Mouse (Mus musculus) MEL (cell line): ENCODE measurements around the gene Klk1b3. TPM values are rescaled to one million over a fixed set of nuclear protein-coding genes. Genes with fewer than 3 reads are reported as not detected.

ENCODE experiments used
- DNase-seq: peaks from one replicate; pipeline ENCODE4 v3.0.0; 2011; ENCODE audit warnings: low read depth, low spot score
- H3K27ac ChIP-seq: 2 replicates; pipeline ENCODE4 v1.5.1; 2012; ENCODE audit warnings: low read depth, mild to moderate bottlenecking, control low read depth, low read length, moderate library complexity; ENCODE audit not compliant: control insufficient read depth
- H3K27me3 ChIP-seq, 2 experiments: fragments of 150-350 bp in 1 of 2; sonication (generic) in 1 of 2; 2 replicates each; pipeline ENCODE4 v1.6.1; 2012; ENCODE audit warnings: low read length in 2 of 2, mild to moderate bottlenecking in 2 of 2, improper control_type of control experiment in 1 of 2, moderate library complexity in 1 of 2; ENCODE audit not compliant: insufficient read depth in 2 of 2, control insufficient read depth in 1 of 2
- H3K36me3 ChIP-seq, 2 experiments: 2 replicates each; pipeline ENCODE4 v1.6.1; 2012 to 2014; ENCODE audit warnings: low read length in 2 of 2, improper control_type of control experiment in 1 of 2, inconsistent platforms in 1 of 2, mild to moderate bottlenecking in 1 of 2; ENCODE audit not compliant: insufficient read depth in 2 of 2, control insufficient read depth in 1 of 2
- H3K4me1 ChIP-seq, 2 experiments: fragments of 150-350 bp in 1 of 2; sonication (generic) in 1 of 2; 2 replicates each; pipeline ENCODE4 v1.6.1; 2012; ENCODE audit warnings: low read length in 2 of 2, improper control_type of control experiment in 1 of 2, mild to moderate bottlenecking in 1 of 2; ENCODE audit not compliant: insufficient read depth in 2 of 2, control insufficient read depth in 1 of 2
- H3K4me3 ChIP-seq, 2 experiments: fragments of 150-350 bp in 1 of 2; sonication (generic) in 1 of 2; 2 replicates each; pipeline ENCODE4 v1.5.1; 2012; ENCODE audit warnings: low read depth in 2 of 2, low read length in 2 of 2, mild to moderate bottlenecking in 2 of 2, moderate library complexity in 2 of 2, control low read depth in 1 of 2, improper control_type of control experiment in 1 of 2; ENCODE audit not compliant: control insufficient read depth in 1 of 2, insufficient read depth in 1 of 2
- H3K79me2 ChIP-seq: 2 replicates; pipeline ENCODE4 v1.6.1; 2012; ENCODE audit warnings: mild to moderate bottlenecking, low read length, moderate library complexity; ENCODE audit not compliant: control insufficient read depth, poor library complexity, insufficient read depth
- H3K9ac ChIP-seq: 2 replicates; pipeline ENCODE4 v1.6.1; 2012; ENCODE audit warnings: low read depth, mild to moderate bottlenecking, control low read depth, low read length, moderate library complexity; ENCODE audit not compliant: control insufficient read depth, poor library complexity, severe bottlenecking
- H3K9me3 ChIP-seq: fragments of 150-350 bp; sonication (generic); replicated peaks from 2 replicates; pipeline ENCODE4 v1.6.1; 2012; ENCODE audit warnings: mild to moderate bottlenecking, low read length, improper control_type of control experiment, moderate library complexity; ENCODE audit not compliant: insufficient read depth
- CTCF ChIP-seq, 3 experiments: IDR thresholded peaks in 2 of 3; conservative IDR thresholded peaks in 1 of 3; 2 replicates each; pipeline ENCODE4 v1.5.1; 2011 to 2012; ENCODE audit warnings: low read length in 3 of 3, low read depth in 2 of 3, mild to moderate bottlenecking in 2 of 3, improper control_type of control experiment in 1 of 3, inconsistent platforms in 1 of 3, mixed read lengths in 1 of 3, moderate library complexity in 1 of 3; ENCODE audit not compliant: control insufficient read depth in 1 of 3, insufficient read depth in 1 of 3, poor library complexity in 1 of 3, severe bottlenecking in 1 of 3
- E2F4 ChIP-seq: IDR thresholded peaks from 2 replicates; pipeline ENCODE4 v1.6.1; 2011; ENCODE audit warnings: low read depth, low read length, improper control_type of control experiment, borderline replicate concordance
- ELF1 ChIP-seq: IDR thresholded peaks from 2 replicates; pipeline ENCODE4 v1.6.1; 2014; ENCODE audit warnings: low read depth, mild to moderate bottlenecking, inconsistent platforms, low read length, improper control_type of control experiment, moderate library complexity
- EP300 ChIP-seq, 2 experiments: IDR thresholded peaks; 2 replicates each; pipeline ENCODE4 v1.6.1; 2011; ENCODE audit warnings: improper control_type of control experiment in 2 of 2, low read length in 2 of 2, low read depth in 1 of 2, mild to moderate bottlenecking in 1 of 2
- GABPA ChIP-seq: IDR thresholded peaks from 2 replicates; pipeline ENCODE4 v1.6.1; 2012; ENCODE audit warnings: low read depth, mild to moderate bottlenecking, inconsistent platforms, low read length, improper control_type of control experiment, moderate library complexity
- GATA1 ChIP-seq: IDR thresholded peaks from 2 replicates; pipeline ENCODE4 v1.6.1; 2011; ENCODE audit warnings: low read depth, low read length, improper control_type of control experiment
- HCFC1 ChIP-seq: IDR thresholded peaks from 2 replicates; pipeline ENCODE4 v1.6.1; 2012; ENCODE audit warnings: low read depth, mild to moderate bottlenecking, inconsistent platforms, low read length, improper control_type of control experiment, moderate library complexity
- KAT2A ChIP-seq: conservative IDR thresholded peaks from 2 replicates; pipeline ENCODE4 v1.6.1; 2012; ENCODE audit warnings: low read depth, low read length, improper control_type of control experiment, inconsistent platforms
- MAX ChIP-seq: IDR thresholded peaks from 2 replicates; pipeline ENCODE4 v1.6.1; 2011; ENCODE audit warnings: low read length, improper control_type of control experiment
- NELFE ChIP-seq: IDR thresholded peaks from 2 replicates; pipeline ENCODE4 v1.6.1; 2011; ENCODE audit warnings: low read depth, low read length, improper control_type of control experiment
- NRF1 ChIP-seq: IDR thresholded peaks from 2 replicates; pipeline ENCODE4 v1.6.1; 2014; ENCODE audit warnings: low read depth, mild to moderate bottlenecking, inconsistent platforms, low read length, improper control_type of control experiment, moderate library complexity; ENCODE audit not compliant: poor library complexity, insufficient read depth, severe bottlenecking
- POLR2AphosphoS2 ChIP-seq: IDR thresholded peaks from 2 replicates; pipeline ENCODE4 v1.6.1; 2011; ENCODE audit warnings: low read length, improper control_type of control experiment
- POLR2AphosphoS5 ChIP-seq: IDR thresholded peaks from 2 replicates; pipeline ENCODE4 v1.6.1; 2012; ENCODE audit warnings: low read depth, borderline replicate concordance, mild to moderate bottlenecking, inconsistent platforms, low read length, moderate library complexity, mixed read lengths
- RAD21 ChIP-seq: IDR thresholded peaks from 2 replicates; pipeline ENCODE4 v1.6.1; 2011; ENCODE audit warnings: mild to moderate bottlenecking, low read depth, low read length, improper control_type of control experiment
- SIN3A ChIP-seq: IDR thresholded peaks from 2 replicates; pipeline ENCODE4 v1.6.1; 2012; ENCODE audit warnings: low read length, improper control_type of control experiment, inconsistent platforms
- SMC3 ChIP-seq: IDR thresholded peaks from 2 replicates; pipeline ENCODE4 v1.6.1; 2011; ENCODE audit warnings: low read depth, low read length, improper control_type of control experiment
- TBP ChIP-seq: IDR thresholded peaks from 2 replicates; pipeline ENCODE4 v1.8.0; 2011; ENCODE audit warnings: low read depth, low read length, improper control_type of control experiment
- TCF12 ChIP-seq: IDR thresholded peaks from 2 replicates; pipeline ENCODE4 v1.6.1; 2014; ENCODE audit warnings: low read depth, mild to moderate bottlenecking, inconsistent platforms, low read length, improper control_type of control experiment, moderate library complexity
- USF2 ChIP-seq, 2 experiments: IDR thresholded peaks; 2 replicates each; pipeline ENCODE4 v1.6.1; 2011 to 2012; ENCODE audit warnings: improper control_type of control experiment in 2 of 2, low read length in 2 of 2, borderline replicate concordance in 1 of 2, inconsistent platforms in 1 of 2, low read depth in 1 of 2, mild to moderate bottlenecking in 1 of 2; ENCODE audit not compliant: insufficient read depth in 1 of 2
- ZMIZ1 ChIP-seq: IDR thresholded peaks from 2 replicates; pipeline ENCODE4 v1.6.1; 2012; ENCODE audit warnings: low read depth, mild to moderate bottlenecking, inconsistent platforms, low read length, improper control_type of control experiment, moderate library complexity
- polyA plus RNA-seq, 2 experiments: library from polyadenylated mRNA; stranded (reverse) in 1 of 2; unstranded in 1 of 2; fragments of >175 nt in 1 of 2; fragments of >200 nt in 1 of 2; gene quantifications; 2 replicates each; pipeline versions ENCODE4 v1.2.1 to v1.2.4; 2012; ENCODE audit warnings: low replicate concordance in 2 of 2, low read depth in 1 of 2; ENCODE audit not compliant: insufficient read length in 2 of 2, insufficient read depth in 1 of 2, missing spikeins in 1 of 2
- total RNA-seq: library from RNA; depleted of rRNA; stranded (reverse); fragments of 300-350 nt; gene quantifications from 2 replicates; pipeline ENCODE4 v1.2.3, GENCODE M21; 2012

Gene Klk1b3
- total and polyA plus RNA-seq, 3 experiments, result not detected

- Histone ChIP-seq H3K27ac (no peak overlapping the region), H3K27me3 (no peaks in the 10 kb centered on the region), H3K9me3 (no peaks in the 10 kb centered on the region), H3K79me2 (peaks cover 4% of the 10 kb centered on the region), H3K36me3 (peaks cover 0 to 10% of the 10 kb centered on the region in 2 experiments; a peak in 2 of 4 replicates), H3K4me1 (peaks cover 10 to 30% of the 10 kb centered on the region in 2 experiments), H3K4me3 (no peak overlapping the region), H3K9ac (no peak overlapping the region)
- DNase-seq, result no peak
- no peak for TF ChIP-seq POLR2AphosphoS2
- TF ChIP-seq CTCF (IDR thresholded peaks at IDR 0.05 in 2 of 3, conservative IDR thresholded peaks at IDR 0.05 in 1 of 3; ENCODE audit: control insufficient read depth in 1 of 3, insufficient read depth in 1 of 3, low read depth in 2 of 3, low read length in 3 of 3, poor library complexity in 1 of 3, severe bottlenecking in 1 of 3), result peak in 2 of 3 experiments; percentile 19 to 26; a peak in 1 of 6 replicates
Measured at GRCm38 (mm10) chr7:44241163-44241562, 43.2 kb downstream of the Klk1b3 start.

- no peaks in the 10 kb centered on the region for H3K27me3 ChIP-seq
- no peak overlapping the region for H3K27ac ChIP-seq
- no peak for DNase-seq
- TF ChIP-seq CTCF (IDR thresholded peaks at IDR 0.05 in 2 of 3, conservative IDR thresholded peaks at IDR 0.05 in 1 of 3; ENCODE audit: control insufficient read depth in 1 of 3, insufficient read depth in 1 of 3, low read depth in 2 of 3, low read length in 3 of 3, poor library complexity in 1 of 3, severe bottlenecking in 1 of 3) (no peak), POLR2AphosphoS2 (peak; percentile 8; the same call in 1 of the 2 replicates)
- TF ChIP-seq, all 39 proteins: peak for 1
- Histone ChIP-seq H3K9me3 (no peaks in the 10 kb centered on the region), H3K9ac (no peak overlapping the region), H3K79me2 (peaks cover 23% of the 10 kb centered on the region), H3K36me3 (peaks cover 7 to 22% of the 10 kb centered on the region in 2 experiments), H3K4me3 (no peak overlapping the region), H3K4me1 (peaks cover 9 to 30% of the 10 kb centered on the region in 2 experiments)
Measured at GRCm38 (mm10) chr7:44244080-44244479, 46.1 kb downstream of the Klk1b3 start.

GRCm38 (mm10) chr7:44246055-44246983 is 48.3 kb downstream of the Klk1b3 start, which contains the start of the genes 1700028J19Rik and 2410002F23Rik:
Gene 1700028J19Rik (minus strand): TSS chr7:44246695.
Gene 2410002F23Rik (plus strand): TSS chr7:44246722.
- Histone ChIP-seq H3K4me1 (peaks cover 0 to 15% of the 10 kb centered on the region in 2 experiments; a peak in 2 of 4 replicates), H3K27me3 (no peaks in the 10 kb centered on the region), H3K9me3 (no peaks in the 10 kb centered on the region), H3K36me3 (peaks cover 12 to 15% of the 10 kb centered on the region in 2 experiments), H3K9ac (peak within 1 kb of the TSS; percentile 79), H3K79me2 (peaks cover 27% of the 10 kb centered on the region), H3K27ac (peak within 1 kb of the TSS; percentile 85), H3K4me3 (peak within 1 kb of the TSS; percentile 67 to 74)
- peak; percentile 89 for DNase-seq
- no peak for TF ChIP-seq USF2 (IDR thresholded peaks at IDR 0.05; ENCODE audit: borderline replicate concordance in 1 of 2, insufficient read depth in 1 of 2, low read depth in 1 of 2, low read length in 2 of 2)
- 0 out of 2 replicates have a peak, but pooled peaks have one; percentile 17 for TF ChIP-seq TCF12
- TF ChIP-seq NELFE, result peak; percentile 99
- TF ChIP-seq ZMIZ1, result peak; percentile 98
- TF ChIP-seq GATA1, result no peak
- no peak for TF ChIP-seq RAD21
- 0 out of 2 replicates have a peak, but pooled peaks have one; percentile 37 for TF ChIP-seq NRF1
- peak in 1 of 3 experiments; percentile 23; a peak in 1 of 6 replicates for TF ChIP-seq CTCF (IDR thresholded peaks at IDR 0.05 in 2 of 3, conservative IDR thresholded peaks at IDR 0.05 in 1 of 3; ENCODE audit: control insufficient read depth in 1 of 3, insufficient read depth in 1 of 3, low read depth in 2 of 3, low read length in 3 of 3, poor library complexity in 1 of 3, severe bottlenecking in 1 of 3)
- peak; percentile 98 for TF ChIP-seq POLR2AphosphoS5
- peak; percentile 86 for TF ChIP-seq HCFC1
- TF ChIP-seq POLR2AphosphoS2, result peak; percentile 97
- peak; percentile 82 for TF ChIP-seq ELF1
- peak; percentile 78; the same call in 1 of the 2 replicates for TF ChIP-seq SIN3A
- TF ChIP-seq MAX, result peak; percentile 100
- no peak for TF ChIP-seq SMC3
- no peak for TF ChIP-seq GABPA
- TF ChIP-seq EP300 (IDR thresholded peaks at IDR 0.05; ENCODE audit: low read depth in 1 of 2, low read length in 2 of 2), result no peak
- peak; percentile 77; the same call in 1 of the 2 replicates for TF ChIP-seq E2F4
- TF ChIP-seq TBP, result peak; percentile 98
- peak; percentile 53; the same call in 1 of the 2 replicates for TF ChIP-seq KAT2A
